Mouse (Mus musculus) heart, adult 2 months (tissue): ENCODE measurements around the gene Cd276. TPM values are rescaled to one million over a fixed set of nuclear protein-coding genes. Genes with fewer than 3 reads are reported as not detected.
A peak's percentile ranks its signal among the peaks of the same experiment; 100 is the strongest.

Experiments used
- DNase-seq, 2 experiments: peaks; one replicate each; pipeline ENCODE4 v3.0.0; 2021
- H3K27ac ChIP-seq: fragments of 200-600 bp; 2 replicates; pipeline ENCODE4 v1.8.1; 2022
- H3K27me3 ChIP-seq: fragments of 200-500 bp; 2 replicates; pipeline ENCODE4 v1.6.1; 2012; ENCODE audit warnings: mild to moderate bottlenecking, low read length, inconsistent platforms, mixed read lengths; ENCODE audit not compliant: control insufficient read depth, insufficient read depth
- H3K36me3 ChIP-seq: fragments of 200-500 bp; 2 replicates; pipeline ENCODE4 v1.6.1; 2012; ENCODE audit warnings: low read length, inconsistent platforms; ENCODE audit not compliant: control insufficient read depth, insufficient read depth
- H3K4me1 ChIP-seq: fragments of 200-500 bp; 2 replicates; pipeline ENCODE4 v1.6.1; 2011; ENCODE audit warnings: low read length; ENCODE audit not compliant: control insufficient read depth, insufficient read depth
- H3K4me3 ChIP-seq: fragments of 200-600 bp; 2 replicates; pipeline ENCODE4 v1.8.1; 2022
- H3K79me2 ChIP-seq: fragments of 200-500 bp; replicated peaks from 2 replicates; pipeline ENCODE4 v1.6.1; 2012; ENCODE audit warnings: mild to moderate bottlenecking, inconsistent platforms, low read length, moderate library complexity, mixed read lengths; ENCODE audit not compliant: control insufficient read depth, insufficient read depth
- H3K9ac ChIP-seq: fragments of 200-500 bp; 2 replicates; pipeline ENCODE4 v1.6.1; 2012; ENCODE audit warnings: low read depth, mild to moderate bottlenecking, control low read depth, inconsistent platforms, low read length, mixed read lengths
- CTCF ChIP-seq: fragments of 200-600 bp; IDR thresholded peaks from 2 replicates; pipeline ENCODE4 v1.8.1; 2022; ENCODE audit warnings: antibody characterized with exemption, mild to moderate bottlenecking, moderate library complexity
- EP300 ChIP-seq: fragments of 200-500 bp; IDR thresholded peaks from 2 replicates; pipeline ENCODE4 v1.6.1; 2011; ENCODE audit warnings: low read depth, low read length, control low read depth; ENCODE audit not compliant: insufficient read depth
- POLR2A ChIP-seq: fragments of 200-500 bp; IDR thresholded peaks from 2 replicates; pipeline ENCODE4 v1.6.1; 2011; ENCODE audit warnings: mild to moderate bottlenecking, low read depth, low read length, control low read depth; ENCODE audit not compliant: insufficient read depth
- WGBS: fragments of 180-500 bp; shearing (Covaris S2); methylation state at CpG from one replicate; pipeline ENCODE4 v1.1.7; 2018; 5-methylcytosine and 5-hydroxymethylcytosine counted together
- intact Hi-C: fragments of 180-260 bp; cut with DNase I; formaldehyde crosslinking; loops from one replicate; pipeline ENCODE4 v1.15.1; 2025
- long read RNA-seq: library from polyadenylated mRNA; stranded (forward); transcript quantifications from one replicate; pipeline ENCODE4 v2.0.0, GENCODE M21; 2021
- polyA plus RNA-seq: library from polyadenylated mRNA; depleted of rRNA; stranded (reverse); fragments of >200 nt; gene quantifications from 2 replicates; pipeline ENCODE4 v1.2.3, GENCODE M21; 2012; rRNA removed
- total RNA-seq, 2 experiments: library from RNA; stranded (reverse); gene quantifications; 2 replicates each; pipeline ENCODE4 v1.2.3; 2021

Gene Cd276
- total RNA-seq = 1 to 10 TPM; 8.5 to 10.0 TPM
- 7.1 and 7.8 TPM in 2 replicates for polyA plus RNA-seq
- long read RNA-seq, partial matches to known transcripts = 0 of 4 reads
- long read RNA-seq, other reads (novel, unspliced or antisense) = 2 of 4 reads

- TF ChIP-seq POLR2A (no peak), CTCF (no peak), EP300 (no peak)
- no peaks in the 10 kb centered on the region for H3K79me2 ChIP-seq
- WGBS = 1% methylated on average over 68 of the region's 68 CpGs
- H3K9ac ChIP-seq = peak within 1 kb of the TSS; percentile 96
- peaks cover 4% of the 10 kb centered on the region for H3K4me1 ChIP-seq
- peak within 1 kb of the TSS; percentile 81 for H3K4me3 ChIP-seq
- intact Hi-C loops = no loop called here
- no peaks in the 10 kb centered on the region for H3K36me3 ChIP-seq
- peak; percentile 68 to 75 for DNase-seq
- peak within 1 kb of the TSS; percentile 90 for H3K27ac ChIP-seq
- no peaks in the 10 kb centered on the region for H3K27me3 ChIP-seq
Measured at GRCm38 (mm10) chr9:58554908-58555684, at the start of gene Cd276. Gene Cd276 (minus strand): TSS chr9:58555437.

DNA sequence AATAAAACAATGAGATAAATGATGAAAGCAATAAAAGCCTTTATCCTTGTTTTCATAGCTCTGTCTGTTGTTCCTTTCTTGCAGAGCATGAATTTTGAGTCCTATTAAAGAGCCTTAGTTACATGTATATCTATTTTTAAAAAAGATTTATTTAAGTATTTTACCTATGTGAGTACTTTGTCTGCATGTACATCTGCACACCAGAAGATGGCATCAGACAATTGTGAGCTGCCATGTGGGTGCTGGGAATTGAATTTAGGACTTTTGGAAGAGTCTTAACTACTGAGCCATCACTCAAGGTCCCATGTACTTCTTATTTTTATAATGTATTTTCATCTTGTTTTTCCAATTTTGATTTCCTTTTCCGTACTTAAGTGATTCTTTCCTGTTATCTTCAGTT is 40.1 kb upstream of the Cd276 start:
- DNase-seq = no peak
- Histone ChIP-seq H3K4me1 (peaks cover 8% of the 10 kb centered on the region), H3K4me3 (no peak overlapping the region), H3K36me3 (peaks cover 31% of the 10 kb centered on the region), H3K79me2 (peaks cover 5% of the 10 kb centered on the region), H3K9ac (no peak overlapping the region), H3K27me3 (no peaks in the 10 kb centered on the region), H3K27ac (no peak overlapping the region)
- intact Hi-C loops = no loop called here
- 76% methylated on average over 1 of the region's 1 CpGs for WGBS
- TF ChIP-seq POLR2A (no peak), CTCF (peak; percentile 55), EP300 (no peak)

- Histone ChIP-seq H3K9ac (no peak overlapping the region), H3K79me2 (peaks cover 7% of the 10 kb centered on the region), H3K27ac (peak overlapping the region; percentile 31; the same call in 1 of the 2 replicates), H3K4me3 (no peak overlapping the region), H3K27me3 (no peaks in the 10 kb centered on the region), H3K36me3 (peaks cover 38% of the 10 kb centered on the region), H3K4me1 (peaks cover 13% of the 10 kb centered on the region)
- 28% methylated on average over 4 of the region's 4 CpGs for WGBS
- TF ChIP-seq EP300 (no peak), POLR2A (no peak), CTCF (no peak)
- no peak for DNase-seq
- intact Hi-C loops = no loop called here
Measured at GRCm38 (mm10) chr9:58588657-58589056, 33.4 kb upstream of the Cd276 start.

DNA sequence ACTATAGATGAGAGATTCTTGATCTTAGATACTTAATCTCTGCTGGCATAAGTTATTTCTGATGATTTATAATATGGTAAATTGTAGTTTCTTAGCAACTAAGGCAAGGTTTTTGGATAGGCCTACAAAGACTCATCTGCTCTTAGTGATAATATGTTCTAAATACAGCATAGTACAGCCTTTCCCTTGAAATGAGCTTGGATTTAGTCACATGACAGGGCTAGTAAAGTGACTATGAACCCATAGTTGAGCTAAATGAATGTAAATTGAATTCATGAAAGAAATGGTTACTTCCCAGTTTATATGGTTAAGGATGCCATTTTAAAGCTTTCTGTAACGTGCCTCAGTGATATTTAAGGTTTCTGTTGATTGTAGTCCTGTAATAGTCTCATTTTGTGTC is 29.1 kb upstream of the Cd276 start:
- 57% methylated on average over 1 of the region's 1 CpGs for WGBS
- Histone ChIP-seq H3K9ac (no peak overlapping the region), H3K36me3 (peaks cover 20% of the 10 kb centered on the region), H3K79me2 (peaks cover 2% of the 10 kb centered on the region; the same call in 1 of the 2 replicates), H3K27ac (peak overlapping the region; percentile 3; the same call in 1 of the 2 replicates), H3K4me1 (peaks cover 11% of the 10 kb centered on the region), H3K27me3 (no peaks in the 10 kb centered on the region), H3K4me3 (peak overlapping the region; percentile 92; the same call in 1 of the 2 replicates)
- intact Hi-C loops = no loop called here
- DNase-seq = no peak
- no peak for TF ChIP-seq POLR2A
- TF ChIP-seq CTCF = no peak
- TF ChIP-seq EP300 = no peak

GRCm38 (mm10) chr9:58583267-58583641 is 28.0 kb upstream of the Cd276 start:
- intact Hi-C loops = no loop called here
- peak; percentile 45 to 52 for DNase-seq
- under 1% methylated on average over 8 of the region's 8 CpGs for WGBS

More at GRCm38 (mm10) chr9:58583267-58583641, 28.0 kb upstream of the Cd276 start:
- TF ChIP-seq POLR2A = no peak
- no peak for TF ChIP-seq EP300
- no peak for TF ChIP-seq CTCF
- Histone ChIP-seq H3K27ac (peak overlapping the region; percentile 96), H3K9ac (peak overlapping the region; percentile 98), H3K4me1 (peaks cover 9% of the 10 kb centered on the region), H3K36me3 (peaks cover 14% of the 10 kb centered on the region), H3K4me3 (peak overlapping the region; percentile 92), H3K79me2 (peaks cover 2% of the 10 kb centered on the region; the same call in 1 of the 2 replicates), H3K27me3 (no peaks in the 10 kb centered on the region)
